Mouse (Mus musculus) E14TG2a.4 (cell line): ENCODE measurements around the gene Acsf3.

Experiments used
- CTCF ChIP-seq: conservative IDR thresholded peaks from 2 replicates; pipeline ENCODE4 v1.5.1; 2014; ENCODE audit warnings: low read length
- NANOG ChIP-seq: IDR thresholded peaks from 2 replicates; pipeline ENCODE4 v1.6.1; 2014; ENCODE audit warnings: borderline replicate concordance, low read length, mixed read lengths
- POU5F1 ChIP-seq: IDR thresholded peaks from 2 replicates; pipeline ENCODE4 v1.6.1; 2014; ENCODE audit warnings: low read length, borderline replicate concordance

DNA sequence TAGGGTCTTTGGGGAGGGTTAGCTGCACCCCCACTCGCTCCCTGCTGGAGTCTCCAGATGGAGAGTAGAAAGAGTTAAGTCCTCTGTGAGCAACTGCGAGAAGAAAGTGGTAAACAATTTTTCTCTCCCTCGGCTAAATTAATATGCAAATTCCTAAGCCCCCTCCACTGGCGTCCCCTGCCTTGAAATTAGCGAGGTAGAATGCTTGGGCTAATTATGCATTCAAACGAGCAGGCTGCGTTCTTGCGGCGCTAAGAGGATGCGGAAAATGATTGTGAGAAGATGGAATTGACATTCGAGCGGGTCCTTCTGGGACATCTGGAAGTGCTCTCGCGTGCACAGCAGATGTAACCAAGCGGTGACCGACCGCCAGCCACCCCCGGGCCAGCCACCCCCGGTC, 32.8 kb upstream of the Acsf3 start:
- TF ChIP-seq CTCF (no peak), POU5F1 (no peak), NANOG (no peak)
